21 mouse cellular contexts compared by ENCODE assay signal in genomic region chr8:43163255-43163654, GRCm38 (mm10). TPM values are rescaled to one million over a fixed set of nuclear protein-coding genes. Genes with fewer than 3 reads are reported as not detected.
"Had no signal": no experiment of that assay in that cellular context is flagged by ENCODE, and none has a peak within 500 bp of the region (broad histone marks: within the 10 kb centered on the region; RNA-seq: fewer than 3 reads in every experiment).

No protein-coding gene starts in this region.

- H3K4me3 ChIP-seq: megakaryocyte, embryonic 14.5 days; midbrain, embryonic 12.5 days; midbrain, embryonic 15.5 days; neural tube, embryonic 12.5 days; stomach, embryonic 15.5 days had no signal

- H3K9ac ChIP-seq: liver, embryonic 14.5 days; lung, embryonic 14.5 days; midbrain, embryonic 12.5 days; midbrain, embryonic 15.5 days; neural tube, embryonic 12.5 days; stomach, embryonic 15.5 days had no signal

- H3K27ac ChIP-seq: liver, embryonic 14.5 days; midbrain, embryonic 12.5 days; midbrain, embryonic 15.5 days; neural tube, embryonic 12.5 days; stomach, embryonic 15.5 days; stomach, postnatal 0 days had no signal

- H3K36me3 ChIP-seq: midbrain, embryonic 12.5 days; midbrain, embryonic 15.5 days; neural tube, embryonic 12.5 days; stomach, embryonic 15.5 days had no signal

- H3K4me2 ChIP-seq: lung, embryonic 14.5 days; midbrain, embryonic 12.5 days; midbrain, embryonic 15.5 days; neural tube, embryonic 12.5 days; stomach, embryonic 15.5 days had no signal

- H3K4me1 ChIP-seq: megakaryocyte, embryonic 14.5 days; midbrain, embryonic 12.5 days; midbrain, embryonic 15.5 days; neural tube, embryonic 12.5 days; stomach, embryonic 15.5 days had no signal

- H3K27me3 ChIP-seq: megakaryocyte, embryonic 14.5 days; midbrain, embryonic 12.5 days; midbrain, embryonic 15.5 days; neural tube, embryonic 12.5 days; stomach, embryonic 15.5 days had no signal

- DNase-seq: lung, adult 18-20 months; lung, embryonic 14.5 days; lung, postnatal 4 days; right cerebral cortex, postnatal 14 days; thymus, adult 2 months; thymus, postnatal 14 days; thymus, postnatal 36 days had no signal

- H3K9me3 ChIP-seq: midbrain, embryonic 12.5 days; midbrain, embryonic 15.5 days; neural tube, embryonic 12.5 days; stomach, embryonic 15.5 days had no signal

- ATAC-seq: lung, postnatal 0 days; midbrain, embryonic 15.5 days had no signal

RNA-seq across cellular contexts. Expression of gene Triml2, which starts 17.1 kb away (rescaled TPM):
- total RNA-seq: midbrain, postnatal 0 days; monocyte, adult 5-6 weeks; neutrophil, adult 5-6 weeks had no signal
- polyA plus RNA-seq: liver, embryonic 14.5 days; liver, embryonic 16.5 days; lung, embryonic 14.5 days; lung, postnatal 0 days; midbrain, embryonic 12.5 days; midbrain, embryonic 15.5 days; neural tube, embryonic 12.5 days; neural tube, embryonic 14.5 days; spleen, adult 2 months; stomach, embryonic 15.5 days; stomach, postnatal 0 days; thymus, adult 2 months had no signal

RNA-seq across cellular contexts. Expression of gene Triml1, which starts 22.0 kb away (rescaled TPM):
- total RNA-seq: midbrain, postnatal 0 days; monocyte, adult 5-6 weeks; neutrophil, adult 5-6 weeks had no signal
- polyA plus RNA-seq: liver, embryonic 14.5 days; liver, embryonic 16.5 days; lung, embryonic 14.5 days; lung, postnatal 0 days; midbrain, embryonic 12.5 days; midbrain, embryonic 15.5 days; midbrain, postnatal 0 days; neural tube, embryonic 12.5 days; neural tube, embryonic 14.5 days; spleen, adult 2 months; stomach, embryonic 15.5 days; stomach, postnatal 0 days; thymus, adult 2 months had no signal
